Mouse (Mus musculus): ENCODE data around the gene Ccnj.

Gene Ccnj

DNA sequence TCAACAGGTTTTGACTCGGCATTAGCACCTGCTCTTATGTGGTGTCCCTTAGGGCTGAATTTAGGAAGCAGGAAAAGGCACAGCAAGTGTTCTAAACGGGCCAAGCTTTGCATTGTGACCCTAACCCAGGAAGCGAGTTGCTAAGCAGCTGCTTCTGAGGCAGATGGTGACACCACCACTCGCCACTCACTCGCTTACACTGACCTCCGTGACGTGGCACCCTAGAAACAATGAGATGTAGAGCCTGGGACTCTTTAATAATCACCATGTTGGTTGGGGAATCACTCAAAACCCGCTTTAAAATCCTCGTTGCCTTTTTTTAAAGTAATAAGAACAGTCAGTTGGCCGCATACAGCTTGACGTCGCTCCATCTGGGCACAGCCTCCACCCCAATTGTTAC lies 18.3 kb downstream of the Ccnj start:
- DNase-seq: no peak

DNA sequence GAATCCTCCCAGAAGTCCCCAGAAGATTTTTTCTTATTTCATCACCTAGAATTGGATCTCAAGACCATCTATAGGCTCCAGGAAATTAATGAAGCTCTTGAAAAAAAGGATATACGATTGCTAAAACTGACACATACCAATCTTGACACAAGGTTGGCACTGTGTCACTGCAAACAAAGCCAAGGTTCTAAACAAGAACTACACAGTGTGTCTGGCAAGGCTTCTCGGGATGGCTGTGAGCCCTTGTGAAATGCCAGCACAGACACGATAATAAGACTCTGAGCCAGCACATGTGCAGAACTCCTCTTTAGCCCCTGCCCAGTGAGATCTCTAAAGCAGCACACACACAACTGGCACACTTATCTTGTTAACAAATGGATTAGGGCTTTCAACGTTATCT lies 28.5 kb downstream of the Ccnj start:
- DNase-seq: no peak

DNA sequence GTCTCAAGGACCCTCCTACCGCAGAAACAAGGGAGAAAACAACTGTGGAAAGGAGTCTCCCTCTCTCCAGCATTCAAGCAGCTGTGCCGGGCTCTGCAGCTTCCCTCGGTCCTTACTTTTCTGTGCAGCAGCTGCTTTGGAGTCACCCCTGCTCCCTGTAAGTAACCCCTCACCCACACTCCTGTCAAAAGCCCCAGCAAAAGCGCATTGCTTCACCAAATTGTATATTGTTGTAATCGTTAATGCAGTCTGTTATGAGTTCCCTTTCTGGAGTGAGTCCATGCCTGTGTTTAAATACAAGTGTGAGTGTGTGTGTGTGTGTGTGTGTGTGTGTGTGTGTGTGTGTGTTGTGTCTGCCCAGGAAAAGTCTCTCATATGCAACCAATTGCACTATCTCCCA lies 37.2 kb downstream of the Ccnj start:
- no peak for DNase-seq

DNA sequence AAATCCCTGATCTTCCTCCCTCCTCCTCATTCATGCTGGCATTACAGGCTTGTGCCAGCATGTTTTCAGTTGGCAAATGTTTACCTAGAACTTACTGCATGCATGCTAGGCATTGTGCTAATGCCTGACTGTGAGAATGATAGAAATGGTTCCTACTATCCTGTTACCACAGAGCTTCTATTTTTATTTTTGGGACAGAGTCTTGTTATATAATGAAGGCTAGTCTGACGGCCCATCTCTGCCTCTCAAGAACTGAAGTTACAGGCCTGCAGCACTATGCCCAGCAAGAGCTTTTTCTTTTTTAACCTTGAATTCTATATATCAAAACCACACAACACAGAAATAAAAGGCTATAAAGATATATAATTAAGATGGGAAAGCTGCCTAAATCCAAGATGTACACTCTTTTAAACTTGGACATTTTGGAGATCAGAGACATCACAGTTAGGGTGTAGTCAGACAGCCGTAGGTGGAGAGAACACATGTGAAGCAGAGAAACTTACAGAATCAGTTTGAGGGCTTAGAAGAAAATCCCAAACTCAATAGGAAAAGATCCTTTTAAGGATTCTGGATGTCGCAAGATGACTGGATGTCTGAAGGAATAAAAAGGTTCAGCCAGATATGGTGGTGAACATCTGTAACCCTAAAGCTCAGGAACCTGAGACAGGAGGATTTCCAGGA lies 38.5 kb downstream of the Ccnj start:
- DNase-seq: no peak

DNA sequence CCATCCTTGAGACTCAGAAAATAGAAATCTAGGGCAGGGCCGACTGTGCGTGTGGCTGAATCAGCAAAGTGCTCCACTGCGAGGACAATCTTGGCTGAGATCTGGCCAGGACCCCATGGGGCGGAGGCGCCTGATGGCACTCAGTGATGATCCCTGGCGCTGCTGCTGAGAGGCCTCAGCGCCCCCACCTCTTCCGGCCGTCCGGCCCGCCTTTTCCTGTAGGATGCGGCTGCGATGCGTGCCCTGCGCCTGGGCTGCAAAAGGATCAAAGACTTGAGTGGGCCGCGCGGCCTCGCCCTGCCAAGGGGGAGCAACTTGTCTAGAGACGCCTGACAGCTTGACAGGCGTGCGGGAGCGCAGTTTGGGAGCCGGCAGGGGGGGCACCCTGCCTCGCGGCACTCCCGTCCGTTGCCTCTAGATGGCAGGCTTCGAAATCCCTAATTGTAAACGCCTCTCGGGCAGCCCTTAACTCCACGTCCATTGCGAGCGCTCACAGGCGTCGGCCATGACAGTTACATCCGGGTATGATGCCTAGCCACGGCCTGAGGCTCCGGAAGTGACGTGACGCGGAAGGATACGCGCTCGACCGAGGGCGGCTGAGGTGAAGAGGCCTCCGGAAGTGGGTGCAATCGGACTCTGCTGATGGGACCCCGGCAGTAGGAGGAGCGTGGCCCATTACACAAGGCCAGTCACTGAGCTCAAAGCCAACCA lies 42.0 kb downstream of the Ccnj start:
- peak; percentile 94 for DNase-seq

DNA sequence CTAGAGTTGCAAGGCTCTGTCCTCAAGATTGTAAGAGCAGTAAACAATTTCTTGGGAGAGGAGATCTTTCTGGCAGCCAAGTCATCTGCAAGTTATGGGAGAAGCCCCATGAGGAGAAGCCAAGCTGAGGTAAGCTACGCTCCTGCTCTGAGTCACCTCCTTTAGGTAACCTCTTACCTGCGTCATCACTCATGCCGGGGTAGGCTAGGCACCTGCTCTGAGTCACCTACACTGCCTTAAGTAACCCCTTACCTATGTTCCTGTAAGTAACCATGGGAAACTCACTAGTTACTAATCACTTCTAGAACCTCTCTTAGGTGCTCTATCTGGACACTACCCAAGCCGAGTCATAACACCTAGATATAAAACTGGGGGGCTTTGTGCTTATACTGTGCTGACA lies 50.6 kb downstream of the Ccnj start:
- no peak for DNase-seq

DNA sequence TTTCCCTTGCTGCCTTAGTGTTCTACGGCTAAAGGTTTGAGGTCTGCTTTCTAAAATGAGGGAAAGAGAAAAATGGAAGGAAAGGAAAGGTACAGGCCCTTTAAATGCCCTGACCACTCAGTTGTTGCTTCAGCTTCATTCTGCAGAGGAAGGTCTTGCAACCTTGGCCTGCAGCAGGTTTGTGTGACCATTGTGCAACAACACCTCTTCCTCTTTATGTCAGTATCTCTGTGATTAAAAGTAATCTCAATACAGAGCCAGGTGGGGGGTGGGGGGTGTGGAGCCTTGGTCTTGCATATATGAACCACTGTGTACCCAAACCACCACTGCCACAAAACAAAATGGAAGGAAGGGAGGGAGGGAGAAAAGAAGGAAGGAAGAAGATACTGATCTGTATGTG lies 57.8 kb downstream of the Ccnj start:
- no peak for DNase-seq

DNA sequence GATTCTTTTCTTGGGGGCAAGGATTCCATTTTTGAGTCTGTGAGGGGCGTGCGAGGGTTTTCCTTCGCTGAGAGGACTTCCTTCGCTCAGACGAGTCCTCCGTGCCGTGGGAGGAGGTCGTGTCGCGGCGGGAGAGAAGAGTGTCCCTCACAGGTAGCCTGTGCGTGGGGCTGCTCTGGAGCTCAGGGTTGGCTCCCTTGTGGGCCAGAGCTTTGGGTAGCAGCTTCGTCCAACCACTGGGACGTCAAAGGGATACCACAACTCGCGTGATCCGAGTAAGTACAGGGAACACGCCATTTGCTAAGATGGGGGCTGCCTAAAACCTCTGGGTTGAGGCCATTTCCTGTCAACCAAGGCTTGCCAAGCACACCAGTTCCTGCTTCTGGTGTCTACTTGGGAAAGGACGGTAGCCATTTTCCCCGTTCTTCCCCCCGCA lies 63.0 kb downstream of the Ccnj start:
- DNase-seq: no peak

DNA sequence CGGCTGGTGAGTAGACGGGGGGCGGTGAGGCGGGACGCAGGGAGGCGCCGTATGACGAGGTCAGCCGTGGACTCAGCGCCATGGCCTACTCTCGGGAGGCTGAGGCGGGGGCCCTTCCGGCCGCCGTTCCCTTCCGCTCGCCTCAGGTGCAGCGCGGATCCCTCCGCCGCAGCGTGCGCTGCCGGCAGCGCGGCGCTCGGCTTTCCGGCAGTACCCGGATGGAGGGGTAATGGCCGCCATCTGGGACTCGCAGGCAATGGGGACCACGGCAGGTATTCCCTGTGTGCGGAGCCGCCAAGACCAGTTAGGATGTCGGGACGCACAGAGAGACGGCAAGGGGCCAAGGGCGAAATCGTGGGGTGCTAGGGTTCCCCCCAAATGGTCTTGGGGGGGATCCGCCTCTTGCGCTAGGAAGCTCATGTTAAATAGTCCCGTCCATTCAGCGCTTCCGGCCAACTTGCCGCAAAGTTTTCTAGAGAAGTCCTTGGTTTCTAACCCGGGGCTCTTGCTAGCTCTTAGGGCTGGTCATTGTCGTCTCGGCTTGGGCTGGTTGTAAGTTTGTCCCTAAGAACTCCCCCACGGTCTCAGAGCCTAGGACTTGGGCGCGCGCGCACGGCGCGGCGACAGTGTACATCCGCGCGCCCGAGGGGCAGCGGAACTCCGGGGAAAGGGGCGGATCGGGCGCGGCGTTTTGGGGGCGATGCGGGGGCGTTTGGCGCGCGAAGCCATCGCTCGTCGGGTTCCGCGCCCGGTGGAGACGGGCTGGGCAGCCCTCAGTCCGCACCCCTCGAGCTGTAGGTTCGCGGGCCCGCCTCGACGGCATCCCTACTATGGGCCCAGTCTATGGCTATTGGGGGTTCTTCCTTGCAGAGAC lies 63.7 kb downstream of the Ccnj start, which contains the start of gene Zfp518a:
Gene Zfp518a (plus strand): TSS at position 187 of the 874 bp plus-strand sequence.
- DNase-seq: peak; percentile 87

DNA sequence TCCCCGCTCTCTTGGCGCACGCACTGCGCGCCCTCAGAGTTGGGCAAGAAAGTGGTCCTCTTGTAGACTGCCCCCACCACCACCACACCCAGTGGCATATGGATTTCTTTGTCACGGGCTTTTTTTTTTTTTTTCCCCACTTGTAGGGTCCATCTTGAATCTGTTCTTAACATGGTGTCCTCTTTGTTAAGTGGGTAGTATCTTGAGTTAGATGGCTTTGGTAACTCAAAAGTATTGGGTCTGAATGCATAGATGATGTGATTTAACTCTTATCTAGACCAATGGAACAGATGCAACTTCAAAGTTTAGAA lies 64.3 kb downstream of the Ccnj start:
- DNase-seq: no peak
